Mouse (Mus musculus) gastrocnemius, postnatal 14 days (tissue): ENCODE measurements around the gene Brd3os. TPM values are rescaled to one million over a fixed set of nuclear protein-coding genes. Genes with fewer than 3 reads are reported as not detected.

Experiments used
- DNase-seq: peaks from one replicate; pipeline ENCODE4 v3.0.0; 2021; ENCODE audit warnings: mixed read lengths
- intact Hi-C: fragments of 180-260 bp; cut with DNase I; formaldehyde crosslinking; loops from one replicate; pipeline ENCODE4 v1.15.1; 2025; ENCODE audit warnings: low total_unique reads
- long read RNA-seq, 2 experiments: library from polyadenylated mRNA; stranded (forward); transcript quantifications; one replicate each; pipeline ENCODE4 v2.0.0; 2021
- total RNA-seq, 2 experiments: library from RNA; stranded (reverse); gene quantifications; 2 replicates each; pipeline ENCODE4 v1.2.3; 2021

Brd3os gene
- total RNA-seq = 1 to 10 TPM in 1 of 2 experiments, under 1 TPM in 1; 1.00 to 1.4 TPM
- long read RNA-seq, experiment 1, partial matches to known transcripts = 0 of 3 reads
- long read RNA-seq, experiment 1, other reads (novel, unspliced or antisense) = 1 of 3 reads
- long read RNA-seq, experiment 2, partial matches to known transcripts = 0 of 1 reads
- long read RNA-seq, experiment 2, other reads (novel, unspliced or antisense) = 1 of 1 reads

GRCm38 (mm10) chr2:27441767-27442707 lies at the start of gene Brd3os:
Gene Brd3os (plus strand): TSS chr2:27442324.
- peak; percentile 97 for DNase-seq
- intact Hi-C loops = no loop called here

GRCm38 (mm10) chr2:27394158-27394832 lies 47.8 kb upstream of the Brd3os start:
- DNase-seq = no peak
- intact Hi-C loops = no loop called here

DNA sequence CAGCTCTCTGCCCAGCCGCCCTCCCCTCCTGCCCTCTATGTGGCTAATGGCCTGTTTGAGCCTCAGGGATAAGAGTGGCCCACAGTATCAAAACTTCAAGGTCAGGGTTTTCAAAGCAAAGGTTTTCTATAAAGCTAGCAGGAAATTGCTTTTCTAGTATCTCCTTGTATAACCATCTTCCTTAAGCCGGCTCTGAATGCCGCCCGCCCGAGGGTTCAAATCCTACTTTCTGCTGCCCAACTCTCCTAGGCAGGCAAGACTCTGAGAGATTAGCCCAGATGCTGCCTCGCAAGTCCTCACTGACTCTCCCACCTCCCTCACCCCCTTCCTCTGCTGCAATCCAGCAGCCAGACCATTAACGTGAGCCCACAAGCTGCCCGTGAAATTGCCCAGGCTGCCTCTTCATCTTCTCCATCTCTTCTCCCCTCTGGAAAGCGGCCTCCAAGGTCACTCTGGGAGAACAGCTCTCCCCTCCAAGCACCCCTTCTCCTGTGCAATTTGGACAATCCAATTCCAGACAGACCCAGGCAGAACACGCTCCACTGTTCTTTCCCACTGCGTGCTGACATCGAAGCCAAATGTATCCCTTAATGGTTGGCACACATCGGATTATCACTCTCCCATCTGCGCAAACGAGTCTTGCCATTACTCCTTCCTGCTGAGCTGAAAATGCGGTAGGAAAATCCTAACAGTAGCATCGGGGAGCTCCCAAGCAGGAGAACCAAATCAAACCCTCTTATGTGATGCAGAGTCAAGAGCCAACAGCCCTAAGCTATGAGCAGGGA lies 45.3 kb upstream of the Brd3os start:
- DNase-seq = no peak
- intact Hi-C loops = no loop called here

- intact Hi-C loops = no loop called here
- DNase-seq = no peak
Measured at GRCm38 (mm10) chr2:27400083-27400482, 42.0 kb upstream of the Brd3os start.

DNA sequence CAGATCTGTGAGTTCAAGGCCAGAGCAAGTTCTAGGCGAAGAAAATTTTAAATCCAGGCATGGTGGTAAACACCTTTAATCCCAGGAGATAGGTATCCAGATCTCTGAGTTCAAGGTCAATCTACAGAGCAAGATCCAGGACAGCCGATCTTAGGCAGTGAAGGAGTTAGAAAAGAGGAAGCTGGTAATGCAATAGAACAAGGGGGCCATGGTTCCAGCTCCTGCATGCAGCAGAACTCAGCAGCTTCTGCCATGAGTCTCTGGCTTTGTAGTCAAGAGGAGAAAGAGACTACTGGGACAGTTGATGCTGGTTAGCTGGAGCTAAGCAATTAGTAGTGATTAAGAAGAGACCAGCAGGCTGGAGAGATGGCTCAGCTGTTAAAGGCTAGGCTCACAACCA lies 40.6 kb upstream of the Brd3os start:
- DNase-seq = no peak
- intact Hi-C loops = no loop called here

- intact Hi-C loops = no loop called here
- DNase-seq = no peak
Measured at GRCm38 (mm10) chr2:27404375-27405093, 37.6 kb upstream of the Brd3os start.

- no peak for DNase-seq
- intact Hi-C loops = no loop called here
Measured at GRCm38 (mm10) chr2:27405094-27405884, 36.8 kb upstream of the Brd3os start.

- DNase-seq = no peak
- intact Hi-C loops = no loop called here
Measured at GRCm38 (mm10) chr2:27406928-27407327, 35.2 kb upstream of the Brd3os start.

- intact Hi-C loops = no loop called here
- DNase-seq = no peak
Measured at GRCm38 (mm10) chr2:27408194-27408593, 33.9 kb upstream of the Brd3os start.

- DNase-seq = no peak
- intact Hi-C loops = no loop called here
Measured at GRCm38 (mm10) chr2:27410518-27411140, 31.5 kb upstream of the Brd3os start.

DNA sequence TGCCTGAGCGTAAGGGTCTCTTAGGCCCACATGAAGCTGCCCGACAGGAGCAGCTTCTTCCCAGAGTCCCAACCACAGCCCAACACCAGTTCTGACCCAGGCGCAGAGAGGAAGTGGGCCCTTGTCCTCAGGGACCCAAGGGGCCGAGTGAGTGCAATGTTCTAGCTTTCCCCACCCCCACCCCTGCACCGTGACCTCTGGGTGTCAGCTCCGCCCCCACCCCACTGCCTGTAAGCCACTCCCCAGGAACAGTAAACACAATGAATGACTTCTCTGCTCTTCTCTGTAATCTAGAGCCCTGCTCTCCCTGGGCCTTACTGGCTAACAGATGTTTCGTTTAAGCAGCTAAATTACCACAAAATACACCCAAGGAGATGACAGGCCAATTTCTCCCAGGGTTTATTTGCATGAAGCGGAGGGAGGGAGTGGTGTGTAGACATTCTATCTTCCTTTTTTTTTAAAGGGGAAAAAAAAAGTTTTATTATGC lies 30.4 kb upstream of the Brd3os start:
- no peak for DNase-seq
- intact Hi-C loops = no loop called here

DNA sequence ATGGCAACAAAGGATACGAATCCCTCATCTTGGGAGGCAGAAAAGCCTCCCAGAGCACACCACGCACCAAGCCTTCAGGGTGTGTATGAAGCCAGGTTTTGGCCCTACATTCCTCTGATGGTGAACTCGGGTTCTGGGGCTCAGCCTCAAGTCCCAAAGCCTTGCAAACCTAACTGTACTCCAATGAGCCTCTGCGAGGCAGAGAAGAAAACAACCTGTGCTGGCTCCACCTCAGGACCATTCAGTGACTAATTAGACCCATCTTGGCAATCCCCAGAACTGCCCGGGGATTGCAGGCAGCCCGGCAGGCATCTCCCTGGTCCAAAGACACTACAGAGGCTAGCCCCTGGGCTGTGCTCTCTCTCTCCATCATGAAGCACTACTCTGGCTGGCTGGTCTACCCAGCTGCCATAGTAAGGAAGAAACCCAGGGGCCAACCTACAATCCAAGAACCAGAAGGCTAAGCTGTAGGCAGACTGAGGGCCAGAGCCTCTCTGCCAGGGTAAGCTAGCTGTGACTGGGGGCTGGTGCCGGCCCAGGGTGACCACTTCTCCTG lies 29.8 kb upstream of the Brd3os start:
- DNase-seq = no peak
- intact Hi-C loops = no loop called here

DNA sequence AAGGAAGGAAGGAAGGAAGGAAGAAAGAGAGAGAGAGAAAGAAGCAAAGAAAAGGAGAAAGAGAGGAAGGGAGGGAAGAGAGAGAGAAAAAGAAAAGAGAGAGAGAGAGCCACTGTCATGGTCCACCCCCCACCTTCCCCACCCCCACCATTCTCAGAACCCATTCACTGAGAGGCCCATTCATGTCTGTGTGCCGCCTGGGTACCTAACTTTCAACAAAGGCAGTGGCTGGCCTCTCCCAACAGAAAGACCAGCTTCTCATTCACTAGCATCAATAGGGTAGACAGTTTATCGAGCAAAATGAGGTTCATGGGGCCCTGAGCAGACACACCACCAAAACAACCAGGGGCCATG lies 28.6 kb upstream of the Brd3os start:
- no peak for DNase-seq
- intact Hi-C loops = no loop called here

- DNase-seq = peak; percentile 32
- intact Hi-C loops = no loop called here
Measured at GRCm38 (mm10) chr2:27413936-27414657, 28.0 kb upstream of the Brd3os start.

DNA sequence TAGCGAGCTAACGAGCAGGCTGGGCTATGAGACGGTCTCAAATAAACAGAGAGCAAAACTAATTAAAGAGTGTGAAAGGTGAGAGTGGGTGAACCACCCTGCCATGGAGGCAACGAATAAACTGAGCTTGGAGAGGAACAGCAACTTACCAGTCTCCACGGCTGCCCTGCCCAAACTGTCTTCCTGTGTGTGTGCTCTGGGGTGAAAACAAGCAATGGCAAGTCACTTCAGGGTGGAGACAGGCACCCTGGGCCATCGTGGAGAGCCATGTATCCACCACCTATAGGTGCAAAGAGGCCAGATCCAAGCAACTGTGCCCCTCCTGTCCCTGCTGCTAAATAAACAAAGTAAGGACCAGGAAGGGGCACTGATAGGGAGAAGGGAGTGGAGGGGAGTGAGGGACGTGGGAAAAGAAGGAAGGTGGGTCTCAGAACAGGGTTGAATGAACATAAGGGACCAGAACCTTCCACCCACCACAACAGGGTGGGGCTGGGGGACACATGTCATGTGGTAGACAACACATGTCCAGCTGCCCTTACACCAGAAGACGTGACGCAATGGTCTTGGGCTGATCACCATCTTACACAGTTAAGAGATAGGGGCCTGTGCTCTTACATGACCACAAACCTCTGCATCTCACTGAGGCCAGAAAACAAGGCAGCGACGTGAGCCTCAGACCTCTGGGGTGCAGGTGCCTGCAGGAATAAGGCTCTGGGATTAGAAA lies 26.9 kb upstream of the Brd3os start:
- no peak for DNase-seq
- intact Hi-C loops = no loop called here

- intact Hi-C loops = no loop called here
- DNase-seq = peak; percentile 45
Measured at GRCm38 (mm10) chr2:27416425-27416824, 25.7 kb upstream of the Brd3os start.
